Mouse (Mus musculus): Measurements from ENCODE around the gene Med12l. TPM values are rescaled to one million over a fixed set of nuclear protein-coding genes. Genes with fewer than 3 reads are reported as not detected.

Gene Med12l
- polyA plus RNA-seq, 1 experiment, result 11.7 TPM

DNA sequence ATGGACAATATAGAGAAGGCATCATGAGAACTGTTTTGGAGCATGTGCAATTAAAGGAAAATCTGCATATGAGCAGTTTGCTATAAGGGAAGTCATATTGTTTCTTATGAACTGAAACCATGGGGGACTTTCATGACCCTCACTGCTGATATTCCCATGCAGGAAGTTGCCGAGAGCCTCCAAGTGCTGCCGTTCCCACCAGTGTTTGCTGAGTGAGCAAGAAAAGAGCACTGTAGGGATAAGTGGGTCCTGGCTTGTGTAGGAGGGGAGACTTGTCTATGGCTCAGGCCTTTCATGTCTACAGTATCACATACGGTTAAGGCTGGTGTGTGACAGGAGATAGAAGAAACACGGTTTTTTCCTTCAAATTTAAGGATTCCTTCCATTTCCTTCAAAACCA, 180.0 kb downstream of the Med12l start:
- H3K9ac ChIP-seq (ENCODE audit: low read depth, poor library complexity, severe bottlenecking), result no peak overlapping the region
- H3K4me3 ChIP-seq (ENCODE audit: low read depth, low read length), result no peak overlapping the region
- H3K27ac ChIP-seq (ENCODE audit: insufficient read depth, low read length), result no peak overlapping the region
- TF ChIP-seq POLR2A (IDR thresholded peaks at IDR 0.05; ENCODE audit: insufficient read depth, low read length) (no peak), EP300 (IDR thresholded peaks at IDR 0.05; ENCODE audit: insufficient read depth, low read depth, low read length) (no peak), CTCF (IDR thresholded peaks at IDR 0.05; ENCODE audit: low read depth, low read length) (no peak)
- no peaks in the 10 kb centered on the region for H3K4me1 ChIP-seq (ENCODE audit: control insufficient read depth, insufficient read depth, low read length)
- H3K36me3 ChIP-seq (ENCODE audit: control insufficient read depth, insufficient read depth, low read length, poor library complexity, severe bottlenecking), result no peaks in the 10 kb centered on the region
- H3K27me3 ChIP-seq (ENCODE audit: control insufficient read depth, insufficient read depth, low read length, poor library complexity, severe bottlenecking), result no peaks in the 10 kb centered on the region
- H3K9me3 ChIP-seq (replicated peaks; ENCODE audit: control insufficient read depth, insufficient read depth, low read length, poor library complexity, severe bottlenecking), result no peaks in the 10 kb centered on the region

DNA sequence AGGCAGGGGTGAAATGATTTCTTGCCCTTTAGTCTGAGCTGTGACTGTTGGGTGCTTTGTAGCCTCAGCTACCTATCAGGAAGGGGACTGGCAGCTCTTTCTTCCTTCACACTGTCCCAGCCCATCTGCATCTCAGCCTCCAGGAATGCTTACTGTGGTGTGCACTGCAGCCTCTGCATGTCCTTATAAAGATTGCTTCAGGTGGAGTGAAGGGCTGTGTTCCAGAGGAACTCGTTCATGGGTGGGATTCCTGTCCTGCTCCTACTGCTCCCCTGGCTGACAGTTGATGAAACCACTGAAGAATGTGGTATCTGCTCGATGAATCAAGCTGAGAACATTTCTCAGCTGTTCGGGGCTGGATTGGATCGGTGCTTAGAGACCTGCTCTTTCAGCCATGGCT, 181.7 kb downstream of the Med12l start:
- no peaks in the 10 kb centered on the region for H3K9me3 ChIP-seq (replicated peaks; ENCODE audit: control insufficient read depth, insufficient read depth, low read length, poor library complexity, severe bottlenecking)
- H3K27ac ChIP-seq (ENCODE audit: insufficient read depth, low read length), result no peak overlapping the region
- no peaks in the 10 kb centered on the region for H3K36me3 ChIP-seq (ENCODE audit: control insufficient read depth, insufficient read depth, low read length, poor library complexity, severe bottlenecking)
- TF ChIP-seq POLR2A (IDR thresholded peaks at IDR 0.05; ENCODE audit: insufficient read depth, low read length), result no peak
- no peak for TF ChIP-seq EP300 (IDR thresholded peaks at IDR 0.05; ENCODE audit: insufficient read depth, low read depth, low read length)
- TF ChIP-seq CTCF (IDR thresholded peaks at IDR 0.05; ENCODE audit: low read depth, low read length), result no peak
- H3K4me1 ChIP-seq (ENCODE audit: control insufficient read depth, insufficient read depth, low read length), result no peaks in the 10 kb centered on the region
- H3K27me3 ChIP-seq (ENCODE audit: control insufficient read depth, insufficient read depth, low read length, poor library complexity, severe bottlenecking), result no peaks in the 10 kb centered on the region
- no peak overlapping the region for H3K4me3 ChIP-seq (ENCODE audit: low read depth, low read length)
- no peak overlapping the region for H3K9ac ChIP-seq (ENCODE audit: low read depth, poor library complexity, severe bottlenecking)

DNA sequence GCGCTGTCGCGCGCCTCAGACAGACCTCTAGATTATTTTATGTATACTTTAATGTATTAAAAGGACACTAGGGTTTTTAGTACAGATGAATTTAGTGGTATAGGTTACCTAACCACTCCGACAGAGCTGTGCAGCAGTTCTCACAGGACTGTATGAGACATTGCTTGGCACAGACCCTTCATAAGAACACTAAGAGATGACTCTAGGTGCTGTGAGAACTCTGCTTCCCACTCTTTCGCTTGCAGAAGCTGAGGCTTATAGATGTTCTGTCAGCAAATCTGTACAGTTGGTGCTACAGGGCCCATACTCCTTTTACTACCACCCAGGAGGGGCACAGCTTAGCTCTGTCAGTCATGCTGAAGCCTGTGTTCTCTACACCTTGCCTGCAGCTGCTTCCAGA, 186.0 kb downstream of the Med12l start:
- Histone ChIP-seq H3K27ac (ENCODE audit: insufficient read depth, low read length) (no peak overlapping the region), H3K4me1 (ENCODE audit: control insufficient read depth, insufficient read depth, low read length) (no peaks in the 10 kb centered on the region), H3K27me3 (ENCODE audit: control insufficient read depth, insufficient read depth, low read length, poor library complexity, severe bottlenecking) (no peaks in the 10 kb centered on the region), H3K9me3 (replicated peaks; ENCODE audit: control insufficient read depth, insufficient read depth, low read length, poor library complexity, severe bottlenecking) (no peaks in the 10 kb centered on the region), H3K9ac (ENCODE audit: low read depth, poor library complexity, severe bottlenecking) (no peak overlapping the region), H3K36me3 (ENCODE audit: control insufficient read depth, insufficient read depth, low read length, poor library complexity, severe bottlenecking) (no peaks in the 10 kb centered on the region), H3K4me3 (ENCODE audit: low read depth, low read length) (no peak overlapping the region)
- TF ChIP-seq EP300 (IDR thresholded peaks at IDR 0.05; ENCODE audit: insufficient read depth, low read depth, low read length) (no peak), CTCF (IDR thresholded peaks at IDR 0.05; ENCODE audit: low read depth, low read length) (no peak), POLR2A (IDR thresholded peaks at IDR 0.05; ENCODE audit: insufficient read depth, low read length) (no peak)

DNA sequence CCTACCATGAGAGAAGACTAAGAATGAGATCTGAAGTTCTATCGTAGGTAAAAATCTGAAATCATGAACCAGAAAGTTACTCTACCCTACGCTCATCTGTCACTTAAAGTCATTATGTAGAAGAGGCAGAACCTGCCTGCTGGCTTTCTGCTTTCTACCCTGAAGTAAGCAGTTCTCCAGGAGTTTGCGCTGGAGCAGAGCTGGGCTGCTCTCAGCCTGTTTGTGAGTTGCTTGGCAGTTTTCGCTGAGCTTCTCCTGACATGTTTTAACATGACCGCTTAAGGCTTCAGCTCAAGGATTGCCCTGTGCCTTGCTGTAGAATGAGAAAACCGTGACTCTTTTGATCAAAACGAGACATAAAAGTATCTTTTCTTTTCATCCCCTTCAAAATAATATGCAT, 188.5 kb downstream of the Med12l start:
- H3K4me1 ChIP-seq (ENCODE audit: control insufficient read depth, insufficient read depth, low read length), result no peaks in the 10 kb centered on the region
- H3K9ac ChIP-seq (ENCODE audit: low read depth, poor library complexity, severe bottlenecking), result no peak overlapping the region

DNA sequence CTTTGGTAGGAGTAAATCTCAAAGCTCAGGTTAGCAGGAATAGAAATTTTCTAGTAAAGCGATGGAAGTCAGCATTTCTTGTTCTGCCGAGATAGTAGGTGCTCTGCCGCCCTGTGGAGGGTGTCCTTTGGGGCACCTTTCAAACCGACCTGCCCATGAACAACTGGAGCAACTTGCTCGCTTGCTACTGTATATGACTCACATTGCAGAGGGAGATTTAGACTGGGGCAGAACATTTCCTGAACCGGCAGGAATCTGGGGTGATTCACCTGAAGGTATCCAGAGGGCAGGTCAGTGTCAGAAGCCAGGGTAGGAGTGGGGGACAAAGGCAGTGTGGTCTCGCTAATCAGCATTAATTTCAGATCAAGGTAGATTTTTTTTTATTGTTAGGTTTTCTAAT, 189.3 kb downstream of the Med12l start, which contains the start of gene Gpr87:
Gene Gpr87 (minus strand): TSS at position 167 of the 400 bp plus-strand sequence.
- no peaks in the 10 kb centered on the region for H3K4me1 ChIP-seq (ENCODE audit: control insufficient read depth, insufficient read depth, low read length)
- H3K36me3 ChIP-seq (ENCODE audit: control insufficient read depth, insufficient read depth, low read length, poor library complexity, severe bottlenecking), result no peaks in the 10 kb centered on the region
- H3K9ac ChIP-seq (ENCODE audit: low read depth, poor library complexity, severe bottlenecking), result no peak within 1 kb of the TSS
- no peak within 1 kb of the TSS for H3K27ac ChIP-seq (ENCODE audit: insufficient read depth, low read length)
- H3K4me3 ChIP-seq (ENCODE audit: low read depth, low read length), result no peak within 1 kb of the TSS
- no peaks in the 10 kb centered on the region for H3K27me3 ChIP-seq (ENCODE audit: control insufficient read depth, insufficient read depth, low read length, poor library complexity, severe bottlenecking)
- H3K9me3 ChIP-seq (replicated peaks; ENCODE audit: control insufficient read depth, insufficient read depth, low read length, poor library complexity, severe bottlenecking), result no peaks in the 10 kb centered on the region
- TF ChIP-seq EP300 (IDR thresholded peaks at IDR 0.05; ENCODE audit: insufficient read depth, low read depth, low read length), result no peak
- TF ChIP-seq POLR2A (IDR thresholded peaks at IDR 0.05; ENCODE audit: insufficient read depth, low read length), result no peak
- no peak for TF ChIP-seq CTCF (IDR thresholded peaks at IDR 0.05; ENCODE audit: low read depth, low read length)

More for the DNA sequence above, 188.5 kb downstream of the Med12l start:
- TF ChIP-seq CTCF (IDR thresholded peaks at IDR 0.05; ENCODE audit: low read depth, low read length) (no peak), EP300 (IDR thresholded peaks at IDR 0.05; ENCODE audit: insufficient read depth, low read depth, low read length) (no peak), POLR2A (IDR thresholded peaks at IDR 0.05; ENCODE audit: insufficient read depth, low read length) (no peak)
- Histone ChIP-seq H3K9me3 (replicated peaks; ENCODE audit: control insufficient read depth, insufficient read depth, low read length, poor library complexity, severe bottlenecking) (no peaks in the 10 kb centered on the region), H3K27me3 (ENCODE audit: control insufficient read depth, insufficient read depth, low read length, poor library complexity, severe bottlenecking) (no peaks in the 10 kb centered on the region), H3K27ac (ENCODE audit: insufficient read depth, low read length) (no peak overlapping the region), H3K36me3 (ENCODE audit: control insufficient read depth, insufficient read depth, low read length, poor library complexity, severe bottlenecking) (no peaks in the 10 kb centered on the region), H3K4me3 (ENCODE audit: low read depth, low read length) (no peak overlapping the region)

DNA sequence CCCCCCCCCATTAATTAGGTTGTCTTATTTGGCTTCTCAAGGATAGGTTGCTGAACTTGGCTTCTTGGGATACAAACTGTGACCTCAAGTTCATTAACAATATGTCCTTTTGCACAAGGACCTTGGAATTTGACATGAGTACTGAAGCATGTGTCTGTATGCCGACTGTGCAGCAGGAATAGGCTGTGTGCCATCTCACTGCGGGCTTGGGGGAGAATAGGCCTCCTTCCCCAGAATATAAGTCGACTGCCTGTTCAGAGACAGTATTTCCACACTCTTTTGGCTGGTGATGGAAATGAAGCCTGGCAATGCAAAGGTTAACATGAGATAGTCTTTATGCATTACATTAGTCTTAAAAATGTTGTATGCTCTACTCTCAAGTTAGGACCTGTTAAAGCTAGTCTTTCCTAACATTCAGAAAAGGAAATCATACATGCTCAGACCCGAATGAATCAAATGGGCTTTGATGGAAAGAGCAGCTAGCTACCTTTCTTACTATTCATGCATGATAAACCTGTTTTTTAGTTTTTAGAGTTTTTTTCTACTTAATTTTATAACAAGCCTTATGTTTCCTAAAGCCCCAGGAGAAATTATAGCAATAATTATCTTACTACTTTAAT, 191.8 kb downstream of the Med12l start:
- Histone ChIP-seq H3K9ac (ENCODE audit: low read depth, poor library complexity, severe bottlenecking) (no peak overlapping the region), H3K4me1 (ENCODE audit: control insufficient read depth, insufficient read depth, low read length) (no peaks in the 10 kb centered on the region), H3K27me3 (ENCODE audit: control insufficient read depth, insufficient read depth, low read length, poor library complexity, severe bottlenecking) (no peaks in the 10 kb centered on the region; the same call in 1 of the 2 replicates), H3K9me3 (replicated peaks; ENCODE audit: control insufficient read depth, insufficient read depth, low read length, poor library complexity, severe bottlenecking) (no peaks in the 10 kb centered on the region), H3K36me3 (ENCODE audit: control insufficient read depth, insufficient read depth, low read length, poor library complexity, severe bottlenecking) (no peaks in the 10 kb centered on the region), H3K27ac (ENCODE audit: insufficient read depth, low read length) (no peak overlapping the region), H3K4me3 (ENCODE audit: low read depth, low read length) (no peak overlapping the region)
- no peak for TF ChIP-seq CTCF (IDR thresholded peaks at IDR 0.05; ENCODE audit: low read depth, low read length)
- TF ChIP-seq POLR2A (IDR thresholded peaks at IDR 0.05; ENCODE audit: insufficient read depth, low read length), result no peak
- TF ChIP-seq EP300 (IDR thresholded peaks at IDR 0.05; ENCODE audit: insufficient read depth, low read depth, low read length), result no peak
